Mouse (Mus musculus): ENCODE data around the gene Plscr5. TPM values are rescaled to one million over a fixed set of nuclear protein-coding genes. Genes with fewer than 3 reads are reported as not detected.
A peak's percentile ranks its signal among the peaks of the same experiment; 100 is the strongest.

The Plscr5 gene
- polyA plus RNA-seq, 1 experiment from 2014 or later = not detected

GRCm38 (mm10) chr9:92191295-92191694, 1.4 kb upstream of the Plscr5 start:
- DNase-seq (ENCODE audit: low spot score) = no peak
- WGBS = 73% methylated on average over 2 of the region's 2 CpGs
- Histone ChIP-seq H3K4me1 (ENCODE audit: insufficient read depth, low read depth, low read length) (no peaks in the 10 kb centered on the region), H3K9ac (replicated peaks; ENCODE audit: low read depth) (no peak overlapping the region), H3K36me3 (ENCODE audit: insufficient read depth, low read length) (no peaks in the 10 kb centered on the region), H3K27me3 (replicated peaks; ENCODE audit: insufficient read depth, low read length) (no peaks in the 10 kb centered on the region), H3K4me3 (ENCODE audit: low read depth, low read length) (no peak overlapping the region), H3K27ac (ENCODE audit: low read length) (no peak overlapping the region), H3K9me3 (ENCODE audit: low read length) (no peaks in the 10 kb centered on the region), H3K4me2 (replicated peaks; ENCODE audit: low read depth, low read length) (no peak overlapping the region)
- TF ChIP-seq CTCF (IDR thresholded peaks at IDR 0.05) (0 out of 2 replicates have a peak, but pooled peaks have one; percentile 16), EP300 (IDR thresholded peaks at IDR 0.05) (no peak)
- no peak for ATAC-seq

- Histone ChIP-seq H3K4me2 (replicated peaks; ENCODE audit: low read depth, low read length) (no peak overlapping the region), H3K9me3 (ENCODE audit: low read length) (no peaks in the 10 kb centered on the region), H3K9ac (replicated peaks; ENCODE audit: low read depth) (no peak overlapping the region), H3K36me3 (ENCODE audit: insufficient read depth, low read length) (no peaks in the 10 kb centered on the region), H3K4me1 (ENCODE audit: insufficient read depth, low read depth, low read length) (no peaks in the 10 kb centered on the region), H3K27me3 (replicated peaks; ENCODE audit: insufficient read depth, low read length) (no peaks in the 10 kb centered on the region), H3K4me3 (ENCODE audit: low read depth, low read length) (no peak overlapping the region), H3K27ac (ENCODE audit: low read length) (no peak overlapping the region)
- ATAC-seq (no peak), DNase-seq (ENCODE audit: low spot score) (no peak)
- TF ChIP-seq EP300 (IDR thresholded peaks at IDR 0.05) (no peak), CTCF (IDR thresholded peaks at IDR 0.05) (no peak)
- 41% methylated on average over 3 of the region's 3 CpGs for WGBS
Measured at GRCm38 (mm10) chr9:92198408-92198807, 5.7 kb downstream of the Plscr5 start.

DNA sequence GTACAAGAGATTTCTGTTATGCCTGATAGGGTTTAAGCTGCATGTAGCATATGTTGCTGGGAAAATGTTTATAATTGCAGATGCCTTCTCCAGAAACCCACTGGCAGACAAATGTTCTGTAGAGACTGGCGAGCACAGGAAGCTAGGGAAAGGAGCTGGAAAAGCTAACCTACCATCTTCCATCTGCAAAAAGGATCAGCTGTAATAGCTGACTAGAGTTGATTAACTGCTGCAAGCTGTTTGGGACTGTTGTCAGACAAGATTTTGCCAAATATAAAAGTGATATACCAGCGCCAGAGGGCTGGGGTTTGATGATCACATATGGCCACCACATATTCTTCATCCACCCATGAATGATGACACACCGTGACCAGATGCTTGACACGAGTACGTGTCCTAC, 6.8 kb downstream of the Plscr5 start:
- Histone ChIP-seq H3K4me1 (ENCODE audit: insufficient read depth, low read depth, low read length) (no peaks in the 10 kb centered on the region), H3K4me3 (ENCODE audit: low read depth, low read length) (no peak overlapping the region), H3K9ac (replicated peaks; ENCODE audit: low read depth) (no peak overlapping the region), H3K9me3 (ENCODE audit: low read length) (no peaks in the 10 kb centered on the region), H3K4me2 (replicated peaks; ENCODE audit: low read depth, low read length) (no peak overlapping the region), H3K36me3 (ENCODE audit: insufficient read depth, low read length) (no peaks in the 10 kb centered on the region), H3K27me3 (replicated peaks; ENCODE audit: insufficient read depth, low read length) (no peaks in the 10 kb centered on the region), H3K27ac (ENCODE audit: low read length) (no peak overlapping the region)
- ATAC-seq (no peak), DNase-seq (ENCODE audit: low spot score) (no peak)
- WGBS = 80% methylated on average over 5 of the region's 5 CpGs
- no peak for TF ChIP-seq EP300 (IDR thresholded peaks at IDR 0.05)
- no peak for TF ChIP-seq CTCF (IDR thresholded peaks at IDR 0.05)

DNA sequence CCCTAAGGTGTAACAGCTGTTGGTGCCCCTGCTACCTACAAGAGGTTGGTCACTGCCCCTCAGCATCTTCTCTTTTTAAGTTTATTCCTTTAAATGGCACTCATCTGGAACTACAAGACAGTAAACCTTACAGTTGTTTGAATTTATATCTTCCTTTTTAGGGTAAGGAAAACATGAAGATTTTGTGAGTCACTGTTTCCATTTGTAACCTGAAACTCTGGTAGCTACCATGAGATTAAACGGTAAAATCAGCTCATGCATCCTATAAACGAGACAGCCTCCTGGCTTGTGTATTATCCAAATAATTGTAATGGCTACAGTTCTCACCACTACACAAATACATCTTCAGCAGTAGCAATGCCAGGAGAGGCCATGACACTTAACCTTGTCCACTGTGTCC, 11.7 kb downstream of the Plscr5 start:
- Histone ChIP-seq H3K4me1 (ENCODE audit: insufficient read depth, low read depth, low read length) (no peaks in the 10 kb centered on the region), H3K4me2 (replicated peaks; ENCODE audit: low read depth, low read length) (no peak overlapping the region), H3K36me3 (ENCODE audit: insufficient read depth, low read length) (no peaks in the 10 kb centered on the region), H3K4me3 (ENCODE audit: low read depth, low read length) (no peak overlapping the region), H3K27ac (ENCODE audit: low read length) (no peak overlapping the region), H3K9ac (replicated peaks; ENCODE audit: low read depth) (no peak overlapping the region), H3K27me3 (replicated peaks; ENCODE audit: insufficient read depth, low read length) (no peaks in the 10 kb centered on the region), H3K9me3 (ENCODE audit: low read length) (no peaks in the 10 kb centered on the region)
- TF ChIP-seq CTCF (IDR thresholded peaks at IDR 0.05) = no peak
- TF ChIP-seq EP300 (IDR thresholded peaks at IDR 0.05) = no peak
- DNase-seq (ENCODE audit: low spot score) (no peak), ATAC-seq (no peak)
- 41% methylated on average over 2 of the region's 2 CpGs for WGBS

GRCm38 (mm10) chr9:92207307-92207706, 14.6 kb downstream of the Plscr5 start:
- peak overlapping the region; percentile 31 for H3K4me3 ChIP-seq (ENCODE audit: low read depth, low read length)
- TF ChIP-seq EP300 (IDR thresholded peaks at IDR 0.05) = no peak
- TF ChIP-seq CTCF (IDR thresholded peaks at IDR 0.05) = peak; percentile 74
- no peaks in the 10 kb centered on the region for H3K36me3 ChIP-seq (ENCODE audit: insufficient read depth, low read length)
- no peaks in the 10 kb centered on the region for H3K9me3 ChIP-seq (ENCODE audit: low read length)
- ATAC-seq = no peak; the same call in 1 of the 2 replicates
- H3K4me2 ChIP-seq (replicated peaks; ENCODE audit: low read depth, low read length) = peak overlapping the region; percentile 33; the same call in 1 of the 2 replicates
- no peaks in the 10 kb centered on the region for H3K4me1 ChIP-seq (ENCODE audit: insufficient read depth, low read depth, low read length)
- no peak overlapping the region for H3K27ac ChIP-seq (ENCODE audit: low read length)
- no peak overlapping the region for H3K9ac ChIP-seq (replicated peaks; ENCODE audit: low read depth)
- WGBS = 23% methylated on average over 4 of the region's 4 CpGs
- H3K27me3 ChIP-seq (replicated peaks; ENCODE audit: insufficient read depth, low read length) = no peaks in the 10 kb centered on the region
- DNase-seq (ENCODE audit: low spot score) = peak; percentile 84

DNA sequence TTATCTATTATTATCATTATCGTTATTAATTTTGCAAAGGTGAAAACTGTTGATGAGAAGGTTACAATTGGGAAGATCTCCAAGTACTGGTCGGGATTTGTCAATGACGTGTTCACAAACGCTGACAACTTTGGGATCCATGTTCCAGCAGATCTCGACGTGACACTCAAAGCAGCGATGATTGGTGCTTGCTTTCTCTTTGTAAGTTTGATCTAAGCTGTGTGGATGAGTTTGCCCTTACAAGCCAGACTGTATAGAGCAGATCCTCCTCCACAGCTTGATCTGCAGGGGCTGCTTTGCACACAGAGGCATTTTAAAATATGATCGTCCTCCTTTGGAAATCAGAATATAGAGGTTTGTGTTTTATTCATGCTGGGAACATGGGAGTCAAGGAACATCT, 15.0 kb downstream of the Plscr5 start:
- Histone ChIP-seq H3K4me2 (replicated peaks; ENCODE audit: low read depth, low read length) (peak overlapping the region; percentile 33; the same call in 1 of the 2 replicates), H3K27me3 (replicated peaks; ENCODE audit: insufficient read depth, low read length) (no peaks in the 10 kb centered on the region), H3K4me1 (ENCODE audit: insufficient read depth, low read depth, low read length) (no peaks in the 10 kb centered on the region), H3K9me3 (ENCODE audit: low read length) (no peaks in the 10 kb centered on the region), H3K4me3 (ENCODE audit: low read depth, low read length) (peak overlapping the region; percentile 31), H3K36me3 (ENCODE audit: insufficient read depth, low read length) (no peaks in the 10 kb centered on the region), H3K9ac (replicated peaks; ENCODE audit: low read depth) (no peak overlapping the region), H3K27ac (ENCODE audit: low read length) (no peak overlapping the region)
- ATAC-seq (no peak), DNase-seq (ENCODE audit: low spot score) (no peak)
- TF ChIP-seq CTCF (IDR thresholded peaks at IDR 0.05) (no peak), EP300 (IDR thresholded peaks at IDR 0.05) (no peak)
- 62% methylated on average over 8 of the region's 8 CpGs for WGBS

DNA sequence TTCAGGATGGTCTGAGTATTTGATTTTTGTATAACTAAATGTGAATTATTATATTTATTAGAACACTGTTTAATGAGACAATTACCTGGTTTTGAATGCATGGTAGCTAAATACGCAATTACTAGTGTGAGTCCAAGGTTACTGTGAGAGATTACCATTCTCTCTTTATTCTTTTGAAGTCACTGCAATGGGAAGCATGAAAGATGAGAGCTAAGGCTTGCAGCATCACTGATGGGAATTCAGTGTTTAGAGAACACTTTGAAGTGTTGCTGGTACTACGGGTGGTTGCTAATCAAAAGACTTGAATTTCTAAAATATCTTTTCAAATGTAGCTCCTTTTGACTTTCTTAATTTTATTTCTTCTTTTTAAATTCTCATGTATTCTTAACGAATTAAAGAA, 17.1 kb downstream of the Plscr5 start:
- no peak overlapping the region for H3K4me2 ChIP-seq (replicated peaks; ENCODE audit: low read depth, low read length)
- no peaks in the 10 kb centered on the region for H3K36me3 ChIP-seq (ENCODE audit: insufficient read depth, low read length)
- no peaks in the 10 kb centered on the region for H3K27me3 ChIP-seq (replicated peaks; ENCODE audit: insufficient read depth, low read length)
- DNase-seq (ENCODE audit: low spot score) = no peak
- TF ChIP-seq CTCF (IDR thresholded peaks at IDR 0.05) = no peak
- TF ChIP-seq EP300 (IDR thresholded peaks at IDR 0.05) = no peak
- WGBS = 74% methylated on average over 3 of the region's 3 CpGs
- no peak for ATAC-seq
- no peak overlapping the region for H3K9ac ChIP-seq (replicated peaks; ENCODE audit: low read depth)
- H3K27ac ChIP-seq (ENCODE audit: low read length) = no peak overlapping the region
- no peaks in the 10 kb centered on the region for H3K4me1 ChIP-seq (ENCODE audit: insufficient read depth, low read depth, low read length)
- no peaks in the 10 kb centered on the region for H3K9me3 ChIP-seq (ENCODE audit: low read length)
- no peak overlapping the region for H3K4me3 ChIP-seq (ENCODE audit: low read depth, low read length)
